13 mouse cellular contexts compared by ENCODE assay signal in the genomic region with DNA sequence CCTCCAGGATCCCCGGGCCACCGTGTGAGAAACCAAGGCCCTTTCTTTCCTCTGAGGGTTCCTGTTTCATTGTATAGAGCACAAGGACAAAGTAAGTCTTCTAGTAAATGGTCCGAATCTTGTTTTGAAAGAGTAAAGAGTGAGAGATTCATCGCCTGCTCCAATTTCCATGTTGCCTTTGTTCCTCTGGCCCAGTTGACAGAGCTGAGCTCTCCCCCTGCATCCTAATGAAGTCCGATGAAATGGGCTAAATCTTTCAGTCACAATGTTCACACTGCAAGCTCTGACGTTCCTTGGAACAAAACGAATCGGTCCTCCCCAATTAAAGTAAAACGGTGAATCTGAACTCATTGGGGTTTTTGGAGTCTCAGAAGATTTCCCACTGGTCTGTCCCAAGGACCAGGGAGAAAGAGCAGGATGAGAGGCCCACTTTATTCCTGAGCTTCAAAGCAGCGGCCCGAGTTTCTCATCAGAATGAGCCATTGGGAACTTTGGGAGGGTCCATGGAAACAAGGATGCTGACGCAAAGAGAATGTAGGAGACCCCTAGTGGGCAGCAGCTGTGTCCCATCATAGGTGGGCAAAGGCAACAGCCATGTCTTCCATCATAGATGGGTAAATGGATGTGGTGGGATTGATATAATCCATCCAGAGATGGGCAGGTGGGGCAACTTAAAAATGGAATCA. TPM values are rescaled to one million over a fixed set of nuclear protein-coding genes. Genes with fewer than 3 reads are reported as not detected.
A peak's percentile ranks its signal among the peaks of the same experiment; 100 is the strongest.
DNase-seq lines count a peak whose midpoint lies in the region; ATAC-seq and TF ChIP-seq lines count a peak whose summit lies in the region.
"Had no signal": no experiment of that assay in that cellular context is flagged by ENCODE, and none has a peak within 500 bp of the region (broad histone marks: within the 10 kb centered on the region; RNA-seq: fewer than 3 reads in every experiment).

No protein-coding gene starts in this region.

- TF ChIP-seq CTCF in midbrain, postnatal 0 days (IDR thresholded peaks at IDR 0.05): no peak
- TF ChIP-seq CTCF in forebrain, postnatal 0 days (IDR thresholded peaks at IDR 0.05; ENCODE audit: low read depth): no peak
- TF ChIP-seq CTCF in olfactory bulb, adult 2 months (IDR thresholded peaks at IDR 0.05; ENCODE audit: insufficient read depth, low read depth, low read length): no peak

- H3K36me3 ChIP-seq in hindbrain, embryonic 10.5 days: no peaks in the 10 kb centered on the region
- no peaks in the 10 kb centered on the region for H3K36me3 ChIP-seq in hindbrain, embryonic 11.5 days (ENCODE audit: control insufficient read depth, insufficient read depth, low read length)
- no peaks in the 10 kb centered on the region for H3K36me3 ChIP-seq in midbrain, postnatal 0 days (ENCODE audit: insufficient read depth, low read length)
- H3K36me3 ChIP-seq in midbrain, embryonic 11.5 days (ENCODE audit: control insufficient read depth, insufficient read depth, low read length): no peaks in the 10 kb centered on the region
- no peaks in the 10 kb centered on the region for H3K36me3 ChIP-seq in forebrain, postnatal 0 days (ENCODE audit: insufficient read depth)
- H3K36me3 ChIP-seq: intestine, embryonic 15.5 days had no signal

- no peak overlapping the region for H3K4me2 ChIP-seq in hindbrain, embryonic 11.5 days (replicated peaks; ENCODE audit: low read depth, low read length)
- H3K4me2 ChIP-seq in midbrain, postnatal 0 days (ENCODE audit: low read depth, low read length, poor library complexity, severe bottlenecking): no peak overlapping the region
- no peak overlapping the region for H3K4me2 ChIP-seq in midbrain, embryonic 11.5 days
- H3K4me2 ChIP-seq in forebrain, postnatal 0 days (ENCODE audit: low read depth): no peak overlapping the region
- H3K4me2 ChIP-seq: intestine, embryonic 15.5 days had no signal

- no peak overlapping the region for H3K9ac ChIP-seq in hindbrain, embryonic 11.5 days (ENCODE audit: low read depth, low read length)
- H3K9ac ChIP-seq in midbrain, postnatal 0 days (replicated peaks; ENCODE audit: low read length, poor library complexity, severe bottlenecking): no peak overlapping the region
- no peak overlapping the region for H3K9ac ChIP-seq in midbrain, embryonic 11.5 days (ENCODE audit: low read length)
- no peak overlapping the region for H3K9ac ChIP-seq in forebrain, postnatal 0 days
- H3K9ac ChIP-seq: intestine, embryonic 15.5 days had no signal

- no peak overlapping the region for H3K4me3 ChIP-seq in hindbrain, embryonic 10.5 days
- no peak overlapping the region for H3K4me3 ChIP-seq in hindbrain, embryonic 11.5 days (ENCODE audit: low read depth, low read length)
- H3K4me3 ChIP-seq in midbrain, postnatal 0 days (ENCODE audit: low read depth, low read length): no peak overlapping the region
- H3K4me3 ChIP-seq in midbrain, embryonic 11.5 days (ENCODE audit: low read depth, low read length): no peak overlapping the region
- H3K4me3 ChIP-seq in forebrain, postnatal 0 days (ENCODE audit: low read depth, low read length): no peak overlapping the region
- no peak overlapping the region for H3K4me3 ChIP-seq in olfactory bulb, adult 2 months (ENCODE audit: insufficient read depth, low read depth, low read length)
- H3K4me3 ChIP-seq: intestine, embryonic 15.5 days had no signal

- TF ChIP-seq POLR2A in olfactory bulb, adult 2 months (IDR thresholded peaks at IDR 0.05; ENCODE audit: insufficient read depth, low read depth, low read length): no peak

- no peak for DNase-seq in hindbrain, embryonic 10.5 days (ENCODE audit: low spot score)
- no peak for DNase-seq in hindbrain, embryonic 11.5 days (ENCODE audit: low spot score)
- peak; percentile 68 for DNase-seq in midbrain, postnatal 0 days (ENCODE audit: low spot score)
- DNase-seq in midbrain, embryonic 11.5 days (ENCODE audit: low spot score, missing footprints): no peak
- peak; percentile 39 for DNase-seq in forebrain, postnatal 0 days
- DNase-seq in ovary, adult 18-20 months (ENCODE audit: low spot score): no peak
- DNase-seq: kidney, postnatal 14 days; spleen, adult 18-20 months; thymus, postnatal 4 days had no signal

- 68% methylated on average over 12 of the region's 12 CpGs for whole genome bisulfite sequencing in hindbrain, embryonic 10.5 days
- 69% methylated on average over 12 of the region's 12 CpGs for WGBS in hindbrain, embryonic 11.5 days
- 52% methylated on average over 12 of the region's 12 CpGs for WGBS in midbrain, postnatal 0 days
- 64% methylated on average over 12 of the region's 12 CpGs for WGBS in midbrain, embryonic 11.5 days
- 25% methylated on average over 12 of the region's 12 CpGs for WGBS in forebrain, postnatal 0 days
- 50% methylated on average over 12 of the region's 12 CpGs for WGBS in olfactory bulb, adult 2 months

- H3K27me3 ChIP-seq in hindbrain, embryonic 10.5 days (ENCODE audit: insufficient read depth, poor library complexity, severe bottlenecking): no peaks in the 10 kb centered on the region
- no peaks in the 10 kb centered on the region for H3K27me3 ChIP-seq in hindbrain, embryonic 11.5 days (ENCODE audit: control insufficient read depth, insufficient read depth, low read length)
- H3K27me3 ChIP-seq in midbrain, postnatal 0 days (ENCODE audit: insufficient read depth, low read length): no peaks in the 10 kb centered on the region
- no peaks in the 10 kb centered on the region for H3K27me3 ChIP-seq in midbrain, embryonic 11.5 days (ENCODE audit: control insufficient read depth, insufficient read depth, low read length)
- H3K27me3 ChIP-seq in forebrain, postnatal 0 days (ENCODE audit: insufficient read depth, low read length): no peaks in the 10 kb centered on the region
- H3K27me3 ChIP-seq: intestine, embryonic 15.5 days had no signal

- ATAC-seq in hindbrain, embryonic 11.5 days (ENCODE audit: low FRiP score): no peak
- ATAC-seq in midbrain, postnatal 0 days (ENCODE audit: low FRiP score): peak; percentile 79; the same call in 1 of the 2 replicates
- no peak for ATAC-seq in midbrain, embryonic 11.5 days (ENCODE audit: low FRiP score)
- ATAC-seq in forebrain, postnatal 0 days: peak; percentile 92
- ATAC-seq: intestine, embryonic 15.5 days had no signal

- no peaks in the 10 kb centered on the region for H3K9me3 ChIP-seq in hindbrain, embryonic 10.5 days
- no peaks in the 10 kb centered on the region for H3K9me3 ChIP-seq in hindbrain, embryonic 11.5 days (ENCODE audit: control insufficient read depth, low read length)
- no peaks in the 10 kb centered on the region for H3K9me3 ChIP-seq in midbrain, postnatal 0 days (ENCODE audit: low read length)
- no peaks in the 10 kb centered on the region for H3K9me3 ChIP-seq in midbrain, embryonic 11.5 days (ENCODE audit: control insufficient read depth, low read length)
- H3K9me3 ChIP-seq in forebrain, postnatal 0 days (ENCODE audit: low read length): no peaks in the 10 kb centered on the region
- H3K9me3 ChIP-seq: intestine, embryonic 15.5 days had no signal

- H3K27ac ChIP-seq in hindbrain, embryonic 10.5 days: 0 out of 2 replicates have a peak overlapping the region, but pooled peaks have one; percentile 0
- H3K27ac ChIP-seq in hindbrain, embryonic 11.5 days (ENCODE audit: low read depth, low read length): no peak overlapping the region
- H3K27ac ChIP-seq in midbrain, postnatal 0 days (ENCODE audit: low read depth, low read length): peak overlapping the region; percentile 57; the same call in 1 of the 2 replicates
- no peak overlapping the region for H3K27ac ChIP-seq in midbrain, embryonic 11.5 days (ENCODE audit: low read depth, low read length)
- peak overlapping the region; percentile 64 for H3K27ac ChIP-seq in forebrain, postnatal 0 days (ENCODE audit: low read depth, low read length)
- peak overlapping the region; percentile 67; the same call in 1 of the 2 replicates for H3K27ac ChIP-seq in olfactory bulb, adult 2 months (ENCODE audit: insufficient read depth, low read depth, low read length)
- H3K27ac ChIP-seq: intestine, embryonic 15.5 days; macrophage; stomach, postnatal 0 days had no signal

- 0 out of 2 replicates have a peak, but pooled peaks cover 7% of the 10 kb centered on the region for H3K4me1 ChIP-seq in hindbrain, embryonic 10.5 days (replicated peaks)
- H3K4me1 ChIP-seq in hindbrain, embryonic 11.5 days (replicated peaks; ENCODE audit: control insufficient read depth, insufficient read depth, low read length): no peaks in the 10 kb centered on the region
- no peaks in the 10 kb centered on the region for H3K4me1 ChIP-seq in midbrain, postnatal 0 days (ENCODE audit: insufficient read depth, low read length)
- no peaks in the 10 kb centered on the region for H3K4me1 ChIP-seq in midbrain, embryonic 11.5 days (ENCODE audit: control insufficient read depth, insufficient read depth, low read length)
- no peaks in the 10 kb centered on the region for H3K4me1 ChIP-seq in forebrain, postnatal 0 days (ENCODE audit: insufficient read depth)
- no peaks in the 10 kb centered on the region for H3K4me1 ChIP-seq in olfactory bulb, adult 2 months (ENCODE audit: control insufficient read depth, insufficient read depth, low read length)
- H3K4me1 ChIP-seq: intestine, embryonic 15.5 days had no signal

RNA-seq across cellular contexts. Expression of a gene that starts 37.6 kb away (rescaled TPM):
- 5.9 and 10.9 TPM in 2 replicates for polyA plus RNA-seq in hindbrain, embryonic 10.5 days (2016; fragmentation: Nextera tagmentation; extraction: Ambion mirVana)
- polyA plus RNA-seq in hindbrain, embryonic 11.5 days (2014; fragmentation: Nextera tagmentation; extraction: Ambion mirVana): 16.6 and 19.8 TPM in 2 replicates
- total RNA-seq in midbrain, postnatal 0 days (2014; rRNA removed): 97.1 and 102 TPM in 2 replicates
- polyA plus RNA-seq in midbrain, postnatal 0 days (2015; fragmentation: Nextera tagmentation; extraction: Ambion mirVana): 13.4 and 15.7 TPM in 2 replicates
- polyA plus RNA-seq in midbrain, embryonic 11.5 days (2014; fragmentation: Nextera tagmentation; extraction: Ambion mirVana): 15.7 and 16.0 TPM in 2 replicates
- total RNA-seq in forebrain, postnatal 0 days (2014; rRNA removed): 77.1 and 82.0 TPM in 2 replicates
- polyA plus RNA-seq in forebrain, postnatal 0 days (2015; fragmentation: Nextera tagmentation; extraction: Ambion mirVana): 8.0 and 18.4 TPM in 2 replicates
- 685 and 1,636 TPM in 2 replicates for polyA plus RNA-seq in olfactory bulb, adult 2 months (2012; ENCODE audit: insufficient read depth, insufficient read length, low replicate concordance, missing spikeins)

Comparison
In these comparisons a context has a peak if more than half of its experiments do, and no peak if none do; other contexts are left out.
1. DNase-seq: peak in midbrain, postnatal 0 days (single experiment) and forebrain, postnatal 0 days (single experiment); none in hindbrain, embryonic 10.5 days (single experiment), hindbrain, embryonic 11.5 days (single experiment), midbrain, embryonic 11.5 days (single experiment) and ovary, adult 18-20 months (single experiment).
2. H3K27ac ChIP-seq: peak in hindbrain, embryonic 10.5 days (single experiment), midbrain, postnatal 0 days (single experiment), forebrain, postnatal 0 days (single experiment) and olfactory bulb, adult 2 months (single experiment); none in hindbrain, embryonic 11.5 days (single experiment) and midbrain, embryonic 11.5 days (single experiment).
3. ATAC-seq: peak in midbrain, postnatal 0 days (single experiment) and forebrain, postnatal 0 days (single experiment); none in hindbrain, embryonic 11.5 days (single experiment) and midbrain, embryonic 11.5 days (single experiment).
4. RNA of a gene that starts 37.6 kb away (polyA plus RNA-seq): 685 to 1,636 TPM in olfactory bulb, adult 2 months; 16.6 to 19.8 TPM in hindbrain, embryonic 11.5 days, 8.0 to 18.4 TPM in forebrain, postnatal 0 days, 15.7 to 16.0 TPM in midbrain, embryonic 11.5 days, 13.4 to 15.7 TPM in midbrain, postnatal 0 days and 5.9 to 10.9 TPM in hindbrain, embryonic 10.5 days; every median in the first group is over 10 times any median in the second.